Mouse (Mus musculus): ENCODE measurements around the gene Lgals7. TPM values are rescaled to one million over a fixed set of nuclear protein-coding genes. Genes with fewer than 3 reads are reported as not detected.
"Not testable (repeated sequence)": the region's sequence is repeated elsewhere in the genome, so short reads cannot be mapped to it uniquely, and the experiment has no call there.

The Lgals7 gene
- polyA plus RNA-seq, 1 experiment from 2014 or later, result 2.7 TPM

- ATAC-seq (ENCODE audit: low FRiP score), result no peak
- Histone ChIP-seq H3K36me3 (ENCODE audit: control insufficient read depth, insufficient read depth, low read length) (no peaks in the 10 kb centered on the region), H3K27me3 (ENCODE audit: control insufficient read depth, insufficient read depth, low read length) (no peaks in the 10 kb centered on the region), H3K4me1 (replicated peaks; ENCODE audit: control insufficient read depth, insufficient read depth, low read length) (no peaks in the 10 kb centered on the region), H3K4me2 (replicated peaks; ENCODE audit: low read depth, low read length) (no peak overlapping the region), H3K9ac (ENCODE audit: low read depth, low read length) (no peak overlapping the region), H3K9me3 (ENCODE audit: control insufficient read depth, low read length) (no peaks in the 10 kb centered on the region), H3K27ac (ENCODE audit: low read depth, low read length) (no peak overlapping the region), H3K4me3 (ENCODE audit: low read depth, low read length) (no peak overlapping the region)
- WGBS, result 73% methylated on average over 7 of the region's 7 CpGs
- no peak for DNase-seq (ENCODE audit: low spot score)
Measured at GRCm38 (mm10) chr7:28879606-28880005, 16.0 kb downstream of the Lgals7 start.

GRCm38 (mm10) chr7:28880554-28880953, 16.9 kb downstream of the Lgals7 start:
- Histone ChIP-seq H3K9ac (ENCODE audit: low read depth, low read length) (no peak overlapping the region), H3K27ac (ENCODE audit: low read depth, low read length) (no peak overlapping the region), H3K36me3 (ENCODE audit: control insufficient read depth, insufficient read depth, low read length) (no peaks in the 10 kb centered on the region), H3K27me3 (ENCODE audit: control insufficient read depth, insufficient read depth, low read length) (no peaks in the 10 kb centered on the region), H3K4me3 (ENCODE audit: low read depth, low read length) (no peak overlapping the region), H3K9me3 (ENCODE audit: control insufficient read depth, low read length) (no peaks in the 10 kb centered on the region), H3K4me1 (replicated peaks; ENCODE audit: control insufficient read depth, insufficient read depth, low read length) (no peaks in the 10 kb centered on the region), H3K4me2 (replicated peaks; ENCODE audit: low read depth, low read length) (no peak overlapping the region)
- 67% methylated on average over 10 of the region's 10 CpGs for WGBS
- ATAC-seq (ENCODE audit: low FRiP score), result no peak
- peak; percentile 35 for DNase-seq (ENCODE audit: low spot score)

GRCm38 (mm10) chr7:28881199-28881598, 17.5 kb downstream of the Lgals7 start, which contains the start of gene Capn12:
Capn12 (plus strand) TSS chr7:28881422.
- 32% methylated on average over 13 of the region's 13 CpGs for WGBS
- Histone ChIP-seq H3K27me3 (ENCODE audit: control insufficient read depth, insufficient read depth, low read length) (no peaks in the 10 kb centered on the region), H3K36me3 (ENCODE audit: control insufficient read depth, insufficient read depth, low read length) (no peaks in the 10 kb centered on the region), H3K4me3 (ENCODE audit: low read depth, low read length) (no peak within 1 kb of the TSS), H3K9me3 (ENCODE audit: control insufficient read depth, low read length) (no peaks in the 10 kb centered on the region), H3K9ac (ENCODE audit: low read depth, low read length) (0 out of 2 replicates have a peak within 1 kb of the TSS, but pooled peaks have one; percentile 7), H3K4me1 (replicated peaks; ENCODE audit: control insufficient read depth, insufficient read depth, low read length) (no peaks in the 10 kb centered on the region), H3K27ac (ENCODE audit: low read depth, low read length) (no peak within 1 kb of the TSS), H3K4me2 (replicated peaks; ENCODE audit: low read depth, low read length) (no peak within 1 kb of the TSS)
- DNase-seq (ENCODE audit: low spot score) (no peak), ATAC-seq (ENCODE audit: low FRiP score) (no peak)

DNA sequence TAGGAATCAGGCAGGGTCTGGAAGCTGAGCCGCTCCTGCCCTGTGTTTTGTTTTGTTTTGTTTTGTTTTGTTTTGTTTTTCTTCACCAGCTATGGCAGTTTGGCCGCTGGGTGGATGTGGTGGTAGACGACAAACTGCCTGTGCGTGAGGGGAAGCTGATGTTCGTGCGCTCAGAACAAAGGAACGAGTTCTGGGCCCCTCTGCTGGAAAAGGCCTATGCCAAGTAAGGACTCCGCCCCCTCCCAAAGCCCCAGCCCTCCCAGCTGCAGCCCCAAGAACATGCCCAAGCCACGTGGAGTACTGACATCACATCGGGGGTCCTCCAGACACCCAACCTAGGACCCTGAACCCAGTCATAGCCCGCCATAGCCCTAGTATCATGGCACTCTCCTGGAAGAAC, 19.4 kb downstream of the Lgals7 start:
- DNase-seq (ENCODE audit: low spot score), result no peak
- H3K9me3 ChIP-seq (ENCODE audit: control insufficient read depth, low read length), result no peaks in the 10 kb centered on the region
- no peak overlapping the region for H3K4me3 ChIP-seq (ENCODE audit: low read depth, low read length)
- no peak overlapping the region for H3K9ac ChIP-seq (ENCODE audit: low read depth, low read length)
- H3K4me2 ChIP-seq (replicated peaks; ENCODE audit: low read depth, low read length), result no peak overlapping the region
- no peak for ATAC-seq (ENCODE audit: low FRiP score)
- no peaks in the 10 kb centered on the region for H3K36me3 ChIP-seq (ENCODE audit: control insufficient read depth, insufficient read depth, low read length)
- 82% methylated on average over 11 of the region's 11 CpGs for WGBS
- no peak overlapping the region for H3K27ac ChIP-seq (ENCODE audit: low read depth, low read length)
- H3K27me3 ChIP-seq (ENCODE audit: control insufficient read depth, insufficient read depth, low read length), result peaks cover 9% of the 10 kb centered on the region
- no peaks in the 10 kb centered on the region for H3K4me1 ChIP-seq (replicated peaks; ENCODE audit: control insufficient read depth, insufficient read depth, low read length)

GRCm38 (mm10) chr7:28883704-28884103, 20.1 kb downstream of the Lgals7 start:
- H3K9me3 ChIP-seq (ENCODE audit: control insufficient read depth, low read length); DNase-seq (ENCODE audit: low spot score); H3K27ac ChIP-seq (ENCODE audit: low read depth, low read length); H3K36me3 ChIP-seq (ENCODE audit: control insufficient read depth, insufficient read depth, low read length); H3K4me3 ChIP-seq (ENCODE audit: low read depth, low read length); ATAC-seq (ENCODE audit: low FRiP score); H3K9ac ChIP-seq (ENCODE audit: low read depth, low read length); H3K4me1 ChIP-seq (replicated peaks; ENCODE audit: control insufficient read depth, insufficient read depth, low read length); H3K4me2 ChIP-seq (replicated peaks; ENCODE audit: low read depth, low read length): not testable (repeated sequence)
- peaks cover 15% of the 10 kb centered on the region for H3K27me3 ChIP-seq (ENCODE audit: control insufficient read depth, insufficient read depth, low read length)
- WGBS, result 83% methylated on average over 3 of the region's 4 CpGs

DNA sequence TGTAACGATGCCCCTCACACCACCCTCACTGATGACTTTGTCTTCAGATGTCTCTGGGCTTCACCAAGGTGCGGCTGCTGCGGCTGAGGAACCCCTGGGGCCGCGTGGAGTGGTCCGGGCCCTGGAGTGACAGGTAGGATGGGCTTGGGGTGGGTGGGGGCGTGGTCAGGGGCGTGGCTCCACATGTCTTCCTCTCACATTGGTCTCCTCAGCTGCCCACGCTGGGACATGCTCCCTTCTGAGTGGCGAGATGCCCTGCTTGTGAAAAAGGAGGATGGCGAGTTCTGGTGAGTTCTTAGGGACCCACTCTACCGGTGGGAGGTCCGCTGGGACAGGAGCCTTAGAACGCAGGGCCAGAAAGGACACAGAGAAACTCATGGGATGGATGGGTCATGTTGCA, 22.8 kb downstream of the Lgals7 start:
- 31% methylated on average over 12 of the region's 14 CpGs for WGBS
- ATAC-seq (ENCODE audit: low FRiP score), result no peak
- H3K27me3 ChIP-seq (ENCODE audit: control insufficient read depth, insufficient read depth, low read length), result peaks cover 30% of the 10 kb centered on the region

GRCm38 (mm10) chr7:28888701-28889161, 25.1 kb downstream of the Lgals7 start:
- Histone ChIP-seq H3K4me3 (ENCODE audit: low read depth, low read length) (peak overlapping the region; percentile 24), H3K9me3 (ENCODE audit: control insufficient read depth, low read length) (no peaks in the 10 kb centered on the region), H3K4me2 (replicated peaks; ENCODE audit: low read depth, low read length) (peak overlapping the region; percentile 26), H3K36me3 (ENCODE audit: control insufficient read depth, insufficient read depth, low read length) (peaks cover 8% of the 10 kb centered on the region; the same call in 1 of the 2 replicates), H3K9ac (ENCODE audit: low read depth, low read length) (no peak overlapping the region), H3K27ac (ENCODE audit: low read depth, low read length) (no peak overlapping the region), H3K27me3 (ENCODE audit: control insufficient read depth, insufficient read depth, low read length) (peaks cover 30% of the 10 kb centered on the region), H3K4me1 (replicated peaks; ENCODE audit: control insufficient read depth, insufficient read depth, low read length) (peaks cover 5% of the 10 kb centered on the region; the same call in 1 of the 2 replicates)
- 3% methylated on average over 27 of the region's 27 CpGs for WGBS
- ATAC-seq (ENCODE audit: low FRiP score) (peak; percentile 10; the same call in 1 of the 2 replicates), DNase-seq (ENCODE audit: low spot score) (peak; percentile 33)

More for the DNA sequence above, 22.8 kb downstream of the Lgals7 start:
- H3K4me3 ChIP-seq (ENCODE audit: low read depth, low read length), result no peak overlapping the region
- no peak for DNase-seq (ENCODE audit: low spot score)
- H3K9ac ChIP-seq (ENCODE audit: low read depth, low read length), result no peak overlapping the region
- H3K4me1 ChIP-seq (replicated peaks; ENCODE audit: control insufficient read depth, insufficient read depth, low read length), result peaks cover 5% of the 10 kb centered on the region; the same call in 1 of the 2 replicates
- H3K36me3 ChIP-seq (ENCODE audit: control insufficient read depth, insufficient read depth, low read length), result no peaks in the 10 kb centered on the region
- H3K27ac ChIP-seq (ENCODE audit: low read depth, low read length), result no peak overlapping the region
- no peaks in the 10 kb centered on the region for H3K9me3 ChIP-seq (ENCODE audit: control insufficient read depth, low read length)
- no peak overlapping the region for H3K4me2 ChIP-seq (replicated peaks; ENCODE audit: low read depth, low read length)

- H3K9me3 ChIP-seq (ENCODE audit: control insufficient read depth, low read length), result no peaks in the 10 kb centered on the region
- H3K4me1 ChIP-seq (replicated peaks; ENCODE audit: control insufficient read depth, insufficient read depth, low read length), result peaks cover 5% of the 10 kb centered on the region; the same call in 1 of the 2 replicates
- H3K27ac ChIP-seq (ENCODE audit: low read depth, low read length), result no peak overlapping the region
- H3K4me3 ChIP-seq (ENCODE audit: low read depth, low read length), result no peak overlapping the region
- H3K4me2 ChIP-seq (replicated peaks; ENCODE audit: low read depth, low read length), result no peak overlapping the region
- DNase-seq (ENCODE audit: low spot score) (no peak), ATAC-seq (ENCODE audit: low FRiP score) (no peak)
- WGBS, result 96% methylated on average over 17 of the region's 17 CpGs
- peaks cover 25% of the 10 kb centered on the region for H3K27me3 ChIP-seq (ENCODE audit: control insufficient read depth, insufficient read depth, low read length)
- no peak overlapping the region for H3K9ac ChIP-seq (ENCODE audit: low read depth, low read length)
- H3K36me3 ChIP-seq (ENCODE audit: control insufficient read depth, insufficient read depth, low read length), result peaks cover 11% of the 10 kb centered on the region
Measured at GRCm38 (mm10) chr7:28892601-28893000, 28.9 kb downstream of the Lgals7 start.

DNA sequence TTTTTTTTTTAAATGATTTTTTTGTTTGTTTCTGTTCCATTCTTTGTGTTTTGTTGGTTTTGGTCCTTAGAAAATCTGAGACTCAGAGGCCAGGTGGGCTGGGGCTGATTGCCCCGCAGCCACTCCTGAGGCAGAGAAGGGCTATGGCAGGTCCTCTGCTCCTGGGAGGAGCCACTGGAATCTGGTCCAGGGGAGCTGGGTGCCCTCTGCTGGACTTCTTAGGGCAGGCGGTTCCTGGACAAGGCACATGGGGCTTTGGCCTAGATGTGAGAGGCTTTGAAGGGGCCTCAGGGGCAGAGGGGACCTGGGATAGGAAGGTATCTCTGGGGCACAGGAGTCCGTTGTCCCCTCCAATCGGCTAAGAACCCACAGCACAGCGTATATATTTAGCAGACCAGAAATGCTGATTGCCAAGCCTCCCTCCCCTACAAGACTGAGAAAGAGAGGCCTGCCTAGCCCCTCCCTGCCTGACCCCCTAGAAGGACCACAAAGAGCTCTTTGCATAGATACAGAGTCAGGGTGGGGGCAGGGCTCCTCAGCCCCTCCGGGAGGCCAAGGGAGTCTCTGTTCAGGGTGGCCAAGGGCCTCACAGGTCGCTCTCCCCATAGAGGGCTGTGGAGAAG, 30.1 kb downstream of the Lgals7 start:
- Histone ChIP-seq H3K4me2 (replicated peaks; ENCODE audit: low read depth, low read length) (no peak overlapping the region), H3K4me1 (replicated peaks; ENCODE audit: control insufficient read depth, insufficient read depth, low read length) (peaks cover under 1% of the 10 kb centered on the region; the same call in 1 of the 2 replicates), H3K27me3 (ENCODE audit: control insufficient read depth, insufficient read depth, low read length) (peaks cover 14% of the 10 kb centered on the region), H3K36me3 (ENCODE audit: control insufficient read depth, insufficient read depth, low read length) (peaks cover 14% of the 10 kb centered on the region), H3K9me3 (ENCODE audit: control insufficient read depth, low read length) (no peaks in the 10 kb centered on the region), H3K9ac (ENCODE audit: low read depth, low read length) (no peak overlapping the region), H3K4me3 (ENCODE audit: low read depth, low read length) (no peak overlapping the region), H3K27ac (ENCODE audit: low read depth, low read length) (no peak overlapping the region)
- DNase-seq (ENCODE audit: low spot score), result peak; percentile 69
- WGBS, result 56% methylated on average over 7 of the region's 7 CpGs
- peak; percentile 62 for ATAC-seq (ENCODE audit: low FRiP score)

Measured in hindbrain, embryonic 11.5 days (tissue).